Comparison of ENCODE assay signal across 11 mouse cellular contexts in the genomic region with DNA sequence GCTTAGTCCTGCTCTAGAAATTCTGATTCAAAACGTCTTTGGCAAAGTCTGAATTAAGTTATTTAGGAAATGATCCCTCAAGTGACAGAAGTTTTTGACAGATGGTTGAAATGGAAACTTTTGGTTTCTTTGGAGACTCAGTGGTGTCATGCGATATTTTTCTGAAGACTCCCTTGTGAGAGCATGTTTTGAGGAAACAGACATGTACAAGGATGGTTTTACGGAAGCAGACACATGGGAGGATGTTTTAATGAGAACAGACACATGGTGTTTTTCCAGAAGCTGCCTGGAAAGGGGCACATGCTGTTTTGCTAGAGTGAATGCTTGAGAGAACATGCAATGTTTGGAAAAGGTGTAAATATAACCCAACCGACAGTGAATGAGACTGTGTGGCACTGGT. TPM values are rescaled to one million over a fixed set of nuclear protein-coding genes. Genes with fewer than 3 reads are reported as not detected.
"Had no signal": no experiment of that assay in that cellular context is flagged by ENCODE, and none has a peak within 500 bp of the region (broad histone marks: within the 10 kb centered on the region; RNA-seq: fewer than 3 reads in every experiment).

No protein-coding gene starts in this region.

- DNase-seq: kidney, adult 2 months; kidney, postnatal 36 days; lung, postnatal 14 days; right cerebral cortex, postnatal 25 days; thymus, postnatal 14 days had no signal

RNA-seq across cellular contexts. Expression of a gene that starts 57.7 kb away (rescaled TPM):
- total RNA-seq: megakaryocyte-erythroid progenitor cell, adult 5-6 weeks had no signal
- polyA plus RNA-seq: intestine, embryonic 15.5 days; limb, embryonic 10.5 days; lung, embryonic 15.5 days; midbrain, embryonic 16.5 days; neural tube, embryonic 13.5 days had no signal
